Mouse (Mus musculus): ENCODE results near the gene Agpat3. TPM values are rescaled to one million over a fixed set of nuclear protein-coding genes. Genes with fewer than 3 reads are reported as not detected.

Gene Agpat3
- polyA plus RNA-seq, 2 experiments = 83.0 to 111 TPM

DNA sequence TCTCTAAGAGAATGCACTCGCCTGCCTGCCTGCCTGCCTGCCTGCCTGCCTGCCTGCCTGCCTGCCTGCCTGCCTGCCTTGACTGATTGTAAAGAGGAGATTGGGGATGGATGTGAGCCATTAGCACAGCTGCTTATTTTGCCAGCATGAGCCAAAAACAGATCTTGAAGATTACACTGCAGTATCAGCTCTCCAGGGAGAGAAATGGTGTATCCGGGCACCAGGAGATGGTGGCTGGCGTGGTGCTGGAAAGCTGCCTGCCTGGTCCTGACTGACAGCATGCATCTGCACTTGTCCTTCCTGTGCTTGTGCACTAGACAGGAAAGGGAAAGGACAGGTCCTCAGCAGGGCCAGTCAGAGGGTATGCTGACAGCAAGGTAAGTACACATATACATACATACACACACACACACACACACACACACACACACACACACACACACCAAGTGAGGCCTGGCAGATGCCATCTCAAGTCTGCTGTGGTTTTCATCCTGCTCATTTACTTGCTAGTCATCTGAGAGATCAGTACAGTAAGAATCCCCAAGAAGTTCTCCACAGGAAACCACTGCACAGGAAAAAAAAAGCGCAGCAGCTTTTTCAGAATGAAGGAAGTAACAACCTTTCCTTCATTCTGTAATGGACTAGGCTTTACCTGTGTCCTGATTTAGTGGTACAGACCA is 119.8 kb downstream of the Agpat3 start:
- DNase-seq (ENCODE audit: low spot score) (no peak), ATAC-seq (ENCODE audit: low FRiP score, low read depth) (no peak)
- no peak overlapping the region for H3K27ac ChIP-seq (replicated peaks; ENCODE audit: low read depth, low read length)
- no peak for TF ChIP-seq POLR2A (IDR thresholded peaks at IDR 0.05; ENCODE audit: borderline replicate concordance, extremely low read depth, insufficient read depth, insufficient read length)
- H3K36me3 ChIP-seq (ENCODE audit: control insufficient read depth, insufficient read depth, low read length) = peaks cover 28% of the 10 kb centered on the region
- H3K9me3 ChIP-seq (ENCODE audit: control insufficient read depth, low read length) = no peaks in the 10 kb centered on the region
- no peak overlapping the region for H3K4me3 ChIP-seq (replicated peaks; ENCODE audit: low read length)
- no peaks in the 10 kb centered on the region for H3K4me1 ChIP-seq (ENCODE audit: control insufficient read depth, insufficient read depth, low read length)
- no peaks in the 10 kb centered on the region for H3K27me3 ChIP-seq (ENCODE audit: control insufficient read depth, insufficient read depth, low read length)
- H3K4me2 ChIP-seq (replicated peaks; ENCODE audit: low read depth, low read length, severe bottlenecking) = no peak overlapping the region
- 85% methylated on average over 4 of the region's 4 CpGs for WGBS
- H3K9ac ChIP-seq (ENCODE audit: low read depth, low read length, severe bottlenecking) = no peak overlapping the region

- Histone ChIP-seq H3K4me2 (replicated peaks; ENCODE audit: low read depth, low read length, severe bottlenecking) (no peak overlapping the region), H3K9me3 (ENCODE audit: control insufficient read depth, low read length) (no peaks in the 10 kb centered on the region), H3K27ac (replicated peaks; ENCODE audit: low read depth, low read length) (no peak overlapping the region), H3K4me3 (replicated peaks; ENCODE audit: low read length) (no peak overlapping the region), H3K27me3 (ENCODE audit: control insufficient read depth, insufficient read depth, low read length) (no peaks in the 10 kb centered on the region), H3K36me3 (ENCODE audit: control insufficient read depth, insufficient read depth, low read length) (peaks cover 36% of the 10 kb centered on the region), H3K9ac (ENCODE audit: low read depth, low read length, severe bottlenecking) (no peak overlapping the region), H3K4me1 (ENCODE audit: control insufficient read depth, insufficient read depth, low read length) (no peaks in the 10 kb centered on the region)
- DNase-seq (ENCODE audit: low spot score) = no peak
- 94% methylated on average over 5 of the region's 5 CpGs for WGBS
- no peak for ATAC-seq (ENCODE audit: low FRiP score, low read depth)
- no peak for TF ChIP-seq POLR2A (IDR thresholded peaks at IDR 0.05; ENCODE audit: borderline replicate concordance, extremely low read depth, insufficient read depth, insufficient read length)
Measured at GRCm38 (mm10) chr10:78228560-78228928, 123.7 kb downstream of the Agpat3 start.

DNA sequence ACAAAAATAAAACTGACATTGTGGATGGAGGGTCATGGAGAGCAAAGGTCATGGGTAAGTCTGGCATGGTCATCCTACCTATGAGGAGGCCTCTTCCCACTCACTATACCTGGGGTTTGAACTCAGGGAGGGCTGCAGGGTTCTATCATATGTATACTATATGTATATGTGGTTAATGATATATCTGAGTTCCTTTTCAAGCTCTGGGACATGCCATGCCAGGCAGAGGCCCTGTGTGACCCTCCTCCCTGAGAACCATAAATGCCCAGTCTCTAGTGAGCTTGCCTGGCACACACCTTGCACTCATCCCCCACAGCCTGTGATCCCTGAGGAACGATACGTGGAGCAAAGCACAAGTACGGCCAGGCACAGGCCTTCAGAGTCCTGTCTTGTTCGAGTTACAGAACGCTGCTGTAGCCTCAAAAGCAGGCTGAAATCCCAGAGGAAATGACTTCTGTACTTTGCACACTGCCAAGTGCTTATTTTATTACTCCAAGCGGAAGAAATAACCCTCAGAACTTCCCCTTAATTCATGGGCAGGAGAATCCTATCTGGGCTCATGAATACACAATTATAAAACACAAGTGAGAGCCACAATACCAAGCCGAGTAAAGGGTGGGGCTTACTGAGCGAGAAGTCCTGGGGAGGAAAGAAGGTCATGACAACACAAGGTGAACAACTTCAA is 124.3 kb downstream of the Agpat3 start:
- H3K4me3 ChIP-seq (replicated peaks; ENCODE audit: low read length) = no peak overlapping the region
- H3K9me3 ChIP-seq (ENCODE audit: control insufficient read depth, low read length) = no peaks in the 10 kb centered on the region
- TF ChIP-seq POLR2A (IDR thresholded peaks at IDR 0.05; ENCODE audit: borderline replicate concordance, extremely low read depth, insufficient read depth, insufficient read length) = no peak
- H3K4me2 ChIP-seq (replicated peaks; ENCODE audit: low read depth, low read length, severe bottlenecking) = no peak overlapping the region
- no peak overlapping the region for H3K9ac ChIP-seq (ENCODE audit: low read depth, low read length, severe bottlenecking)
- no peak for DNase-seq (ENCODE audit: low spot score)
- no peaks in the 10 kb centered on the region for H3K4me1 ChIP-seq (ENCODE audit: control insufficient read depth, insufficient read depth, low read length)
- WGBS = 66% methylated on average over 8 of the region's 8 CpGs
- no peak overlapping the region for H3K27ac ChIP-seq (replicated peaks; ENCODE audit: low read depth, low read length)
- peaks cover 36% of the 10 kb centered on the region for H3K36me3 ChIP-seq (ENCODE audit: control insufficient read depth, insufficient read depth, low read length)
- no peaks in the 10 kb centered on the region for H3K27me3 ChIP-seq (ENCODE audit: control insufficient read depth, insufficient read depth, low read length)
- ATAC-seq (ENCODE audit: low FRiP score, low read depth) = no peak

DNA sequence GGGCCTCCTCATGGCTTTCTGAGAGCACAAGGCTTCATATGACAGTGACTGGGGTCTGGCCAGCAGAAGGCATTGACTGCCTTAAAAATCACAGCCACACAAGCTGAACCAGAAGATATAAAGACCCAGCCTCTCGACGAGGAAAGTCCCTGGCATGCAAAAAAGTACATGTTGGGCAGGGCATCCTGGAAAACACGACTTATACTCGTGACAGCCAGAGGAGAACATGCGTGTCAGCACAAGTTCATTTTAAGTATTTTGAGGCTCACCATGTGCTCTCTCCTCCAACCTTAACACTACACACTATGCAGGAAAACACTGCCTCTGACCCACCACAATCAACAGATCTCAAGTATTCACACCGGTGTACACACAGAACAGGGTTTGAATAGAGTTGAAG is 128.2 kb downstream of the Agpat3 start:
- no peak for TF ChIP-seq POLR2A (IDR thresholded peaks at IDR 0.05; ENCODE audit: borderline replicate concordance, extremely low read depth, insufficient read depth, insufficient read length)
- no peak for DNase-seq (ENCODE audit: low spot score)
- peaks cover 41% of the 10 kb centered on the region for H3K36me3 ChIP-seq (ENCODE audit: control insufficient read depth, insufficient read depth, low read length)

GRCm38 (mm10) chr10:78222908-78223307 is 129.4 kb downstream of the Agpat3 start:
- H3K27ac ChIP-seq (replicated peaks; ENCODE audit: low read depth, low read length) = no peak overlapping the region
- no peak overlapping the region for H3K4me2 ChIP-seq (replicated peaks; ENCODE audit: low read depth, low read length, severe bottlenecking)
- H3K27me3 ChIP-seq (ENCODE audit: control insufficient read depth, insufficient read depth, low read length) = no peaks in the 10 kb centered on the region
- H3K4me3 ChIP-seq (replicated peaks; ENCODE audit: low read length) = no peak overlapping the region
- H3K36me3 ChIP-seq (ENCODE audit: control insufficient read depth, insufficient read depth, low read length) = peaks cover 44% of the 10 kb centered on the region
- TF ChIP-seq POLR2A (IDR thresholded peaks at IDR 0.05; ENCODE audit: borderline replicate concordance, extremely low read depth, insufficient read depth, insufficient read length) = no peak
- 85% methylated on average over 4 of the region's 4 CpGs for WGBS
- ATAC-seq (ENCODE audit: low FRiP score, low read depth) = no peak
- H3K4me1 ChIP-seq (ENCODE audit: control insufficient read depth, insufficient read depth, low read length) = no peaks in the 10 kb centered on the region
- no peak for DNase-seq (ENCODE audit: low spot score)
- no peak overlapping the region for H3K9ac ChIP-seq (ENCODE audit: low read depth, low read length, severe bottlenecking)
- H3K9me3 ChIP-seq (ENCODE audit: control insufficient read depth, low read length) = no peaks in the 10 kb centered on the region

More for the DNA sequence above, 128.2 kb downstream of the Agpat3 start:
- Histone ChIP-seq H3K27ac (replicated peaks; ENCODE audit: low read depth, low read length) (no peak overlapping the region), H3K9ac (ENCODE audit: low read depth, low read length, severe bottlenecking) (no peak overlapping the region), H3K27me3 (ENCODE audit: control insufficient read depth, insufficient read depth, low read length) (no peaks in the 10 kb centered on the region), H3K4me2 (replicated peaks; ENCODE audit: low read depth, low read length, severe bottlenecking) (no peak overlapping the region), H3K9me3 (ENCODE audit: control insufficient read depth, low read length) (no peaks in the 10 kb centered on the region), H3K4me3 (replicated peaks; ENCODE audit: low read length) (no peak overlapping the region), H3K4me1 (ENCODE audit: control insufficient read depth, insufficient read depth, low read length) (no peaks in the 10 kb centered on the region)
- no peak for ATAC-seq (ENCODE audit: low FRiP score, low read depth)
- 80% methylated on average over 6 of the region's 6 CpGs for WGBS

Measured in limb, embryonic 14.5 days (tissue).